ENCODE assay signal across 10 mouse cellular contexts in genomic region chr8:108612815-108613214, GRCm38 (mm10).
DNase-seq lines count a peak whose midpoint lies in the region; ATAC-seq and TF ChIP-seq lines count a peak whose summit lies in the region.
"Had no signal": no experiment of that assay in that cellular context is flagged by ENCODE, and none has a peak within 500 bp of the region (broad histone marks: within the 10 kb centered on the region; RNA-seq: fewer than 3 reads in every experiment).

No protein-coding gene starts in this region.

- no peak for ATAC-seq in forebrain, embryonic 11.5 days (replicated peaks; ENCODE audit: low FRiP score)
- ATAC-seq in forebrain, postnatal 0 days = no peak
- ATAC-seq in midbrain, embryonic 11.5 days (ENCODE audit: low FRiP score) = no peak
- ATAC-seq in midbrain, embryonic 16.5 days = no peak

- DNase-seq in forebrain, embryonic 11.5 days (ENCODE audit: low spot score) = peak; percentile 57
- no peak for DNase-seq in forebrain, postnatal 0 days
- DNase-seq in midbrain, embryonic 11.5 days (ENCODE audit: low spot score, missing footprints) = peak; percentile 88
- peak; percentile 63 to 64 for DNase-seq in kidney, postnatal 36 days
- no peak for DNase-seq in layer of hippocampus, adult 9-10 months (ENCODE audit: low spot score)
- no peak for DNase-seq in left cerebral cortex, adult 2 months (ENCODE audit: extremely low spot score in 1 of 2, low spot score in 2 of 2)

- 20% methylated on average over 5 of the region's 5 CpGs for WGBS in forebrain, embryonic 11.5 days
- WGBS in forebrain, postnatal 0 days = 29% methylated on average over 5 of the region's 5 CpGs
- 16% methylated on average over 5 of the region's 5 CpGs for WGBS in midbrain, embryonic 11.5 days
- WGBS in midbrain, embryonic 16.5 days = 22% methylated on average over 5 of the region's 5 CpGs
- 46% methylated on average over 5 of the region's 5 CpGs for WGBS in small intestine, adult 2 months

- no peaks in the 10 kb centered on the region for H3K9me3 ChIP-seq in forebrain, embryonic 11.5 days (ENCODE audit: control insufficient read depth, low read length)
- H3K9me3 ChIP-seq in forebrain, postnatal 0 days (ENCODE audit: low read length) = no peaks in the 10 kb centered on the region
- no peaks in the 10 kb centered on the region for H3K9me3 ChIP-seq in midbrain, embryonic 11.5 days (ENCODE audit: control insufficient read depth, low read length)
- H3K9me3 ChIP-seq in midbrain, embryonic 16.5 days (replicated peaks; ENCODE audit: control insufficient read depth, low read length, poor library complexity, severe bottlenecking) = no peaks in the 10 kb centered on the region
- H3K9me3 ChIP-seq: hindbrain, embryonic 12.5 days; limb, embryonic 15.5 days had no signal

- H3K4me1 ChIP-seq in forebrain, embryonic 11.5 days (replicated peaks; ENCODE audit: control insufficient read depth, insufficient read depth, low read length) = 0 out of 2 replicates have a peak, but pooled peaks cover 2% of the 10 kb centered on the region
- no peaks in the 10 kb centered on the region for H3K4me1 ChIP-seq in forebrain, postnatal 0 days (ENCODE audit: insufficient read depth)
- peaks cover 10% of the 10 kb centered on the region for H3K4me1 ChIP-seq in midbrain, embryonic 11.5 days (ENCODE audit: control insufficient read depth, insufficient read depth, low read length)
- peaks cover 11% of the 10 kb centered on the region for H3K4me1 ChIP-seq in midbrain, embryonic 16.5 days (ENCODE audit: control insufficient read depth, insufficient read depth, low read length)
- no peaks in the 10 kb centered on the region for H3K4me1 ChIP-seq in small intestine, adult 2 months (ENCODE audit: control insufficient read depth, insufficient read depth, insufficient read length, low read length)

- no peak overlapping the region for H3K27ac ChIP-seq in forebrain, embryonic 11.5 days (ENCODE audit: low read depth, low read length)
- no peak overlapping the region for H3K27ac ChIP-seq in forebrain, postnatal 0 days (ENCODE audit: low read depth, low read length)
- H3K27ac ChIP-seq in midbrain, embryonic 11.5 days (ENCODE audit: low read depth, low read length) = no peak overlapping the region
- H3K27ac ChIP-seq in midbrain, embryonic 16.5 days (ENCODE audit: low read length) = no peak overlapping the region
- H3K27ac ChIP-seq in small intestine, adult 2 months (ENCODE audit: insufficient read depth, low read depth, low read length) = no peak overlapping the region
- no peak overlapping the region for H3K27ac ChIP-seq in left cerebral cortex, adult 2 months
- H3K27ac ChIP-seq: hindbrain, embryonic 12.5 days; limb, embryonic 15.5 days had no signal

- TF ChIP-seq CTCF in forebrain, postnatal 0 days (IDR thresholded peaks at IDR 0.05; ENCODE audit: low read depth) = no peak
- no peak for TF ChIP-seq CTCF in small intestine, adult 2 months (IDR thresholded peaks at IDR 0.05; ENCODE audit: extremely low read depth, insufficient read length, insufficient replicate concordance, low read depth, low read length)
- TF ChIP-seq CTCF in left cerebral cortex, adult 2 months (IDR thresholded peaks at IDR 0.05) = no peak

- no peaks in the 10 kb centered on the region for H3K27me3 ChIP-seq in forebrain, embryonic 11.5 days (ENCODE audit: control insufficient read depth, insufficient read depth, low read length)
- H3K27me3 ChIP-seq in forebrain, postnatal 0 days (ENCODE audit: insufficient read depth, low read length) = no peaks in the 10 kb centered on the region
- no peaks in the 10 kb centered on the region for H3K27me3 ChIP-seq in midbrain, embryonic 11.5 days (ENCODE audit: control insufficient read depth, insufficient read depth, low read length)
- no peaks in the 10 kb centered on the region for H3K27me3 ChIP-seq in midbrain, embryonic 16.5 days (ENCODE audit: control insufficient read depth, insufficient read depth, low read depth, low read length)
- H3K27me3 ChIP-seq in small intestine, adult 2 months (ENCODE audit: control insufficient read depth, insufficient read depth, low read length) = no peaks in the 10 kb centered on the region
- H3K27me3 ChIP-seq: hindbrain, embryonic 12.5 days; limb, embryonic 15.5 days had no signal

- no peaks in the 10 kb centered on the region for H3K36me3 ChIP-seq in forebrain, embryonic 11.5 days (ENCODE audit: control insufficient read depth, insufficient read depth, low read length)
- no peaks in the 10 kb centered on the region for H3K36me3 ChIP-seq in forebrain, postnatal 0 days (ENCODE audit: insufficient read depth)
- no peaks in the 10 kb centered on the region for H3K36me3 ChIP-seq in midbrain, embryonic 11.5 days (ENCODE audit: control insufficient read depth, insufficient read depth, low read length)
- H3K36me3 ChIP-seq in midbrain, embryonic 16.5 days (ENCODE audit: control insufficient read depth, insufficient read depth, low read length) = no peaks in the 10 kb centered on the region
- no peaks in the 10 kb centered on the region for H3K36me3 ChIP-seq in small intestine, adult 2 months (ENCODE audit: control insufficient read depth, insufficient read depth, low read length)
- H3K36me3 ChIP-seq: hindbrain, embryonic 12.5 days; limb, embryonic 15.5 days had no signal

- intact Hi-C loops in left cerebral cortex, adult 2 months (cut with DNase I) = no loop called here

- no peak overlapping the region for H3K4me3 ChIP-seq in forebrain, embryonic 11.5 days (ENCODE audit: low read depth, low read length)
- H3K4me3 ChIP-seq in forebrain, postnatal 0 days (ENCODE audit: low read depth, low read length) = no peak overlapping the region
- H3K4me3 ChIP-seq in midbrain, embryonic 11.5 days (ENCODE audit: low read depth, low read length) = no peak overlapping the region
- no peak overlapping the region for H3K4me3 ChIP-seq in midbrain, embryonic 16.5 days (ENCODE audit: low read depth, low read length)
- H3K4me3 ChIP-seq in small intestine, adult 2 months (ENCODE audit: low read depth, low read length) = 0 out of 2 replicates have a peak overlapping the region, but pooled peaks have one; percentile 7
- H3K4me3 ChIP-seq in left cerebral cortex, adult 2 months = no peak overlapping the region
- H3K4me3 ChIP-seq: hindbrain, embryonic 12.5 days; limb, embryonic 15.5 days had no signal

- H3K4me2 ChIP-seq in forebrain, embryonic 11.5 days (ENCODE audit: low read depth, low read length, severe bottlenecking) = no peak overlapping the region
- no peak overlapping the region for H3K4me2 ChIP-seq in forebrain, postnatal 0 days (ENCODE audit: low read depth)
- H3K4me2 ChIP-seq in midbrain, embryonic 11.5 days = peak overlapping the region; percentile 9; the same call in 1 of the 2 replicates
- no peak overlapping the region for H3K4me2 ChIP-seq in midbrain, embryonic 16.5 days (ENCODE audit: low read length)
- H3K4me2 ChIP-seq: hindbrain, embryonic 12.5 days; limb, embryonic 15.5 days had no signal

- no peak for TF ChIP-seq POLR2A in small intestine, adult 2 months (IDR thresholded peaks at IDR 0.05; ENCODE audit: low read depth, low read length)

- no peak overlapping the region for H3K9ac ChIP-seq in forebrain, embryonic 11.5 days (ENCODE audit: low read length)
- no peak overlapping the region for H3K9ac ChIP-seq in forebrain, postnatal 0 days
- H3K9ac ChIP-seq in midbrain, embryonic 11.5 days (ENCODE audit: low read length) = no peak overlapping the region
- H3K9ac ChIP-seq in midbrain, embryonic 16.5 days (ENCODE audit: low read depth, low read length) = no peak overlapping the region
- H3K9ac ChIP-seq: hindbrain, embryonic 12.5 days; limb, embryonic 15.5 days had no signal

Comparison
In these comparisons a context has a peak if more than half of its experiments do, and no peak if none do; other contexts are left out.
1. DNase-seq: peak in forebrain, embryonic 11.5 days (single experiment), midbrain, embryonic 11.5 days (single experiment) and kidney, postnatal 36 days (2 of 2); none in forebrain, postnatal 0 days (single experiment), layer of hippocampus, adult 9-10 months (single experiment) and left cerebral cortex, adult 2 months (0 of 2).